In genomic region chr3:95860323-95860722, GRCm38 (mm10) we compare ENCODE assay signal across 16 mouse cellular contexts. TPM values are rescaled to one million over a fixed set of nuclear protein-coding genes. Genes with fewer than 3 reads are reported as not detected.
DNase-seq lines count a peak whose midpoint lies in the region; ATAC-seq and TF ChIP-seq lines count a peak whose summit lies in the region.
"Had no signal": no experiment of that assay in that cellular context is flagged by ENCODE, and none has a peak within 500 bp of the region (broad histone marks: within the 10 kb centered on the region; RNA-seq: fewer than 3 reads in every experiment).

No protein-coding gene starts in this region.

- ATAC-seq in lung, postnatal 0 days: no peak
- ATAC-seq: forebrain, embryonic 15.5 days; hindbrain, embryonic 16.5 days had no signal

- H3K9ac ChIP-seq in lung, postnatal 0 days (replicated peaks; ENCODE audit: low read depth): no peak overlapping the region
- H3K9ac ChIP-seq in MEL (ENCODE audit: control insufficient read depth, low read depth, low read length, poor library complexity, severe bottlenecking): no peak overlapping the region
- H3K9ac ChIP-seq: embryonic facial prominence, embryonic 12.5 days; forebrain, embryonic 15.5 days; heart, embryonic 13.5 days had no signal

- WGBS in heart, embryonic 10.5 days: 82% methylated on average over 3 of the region's 3 CpGs
- WGBS in lung, postnatal 0 days: 88% methylated on average over 3 of the region's 3 CpGs

- peak; percentile 48 for TF ChIP-seq CTCF in lung, postnatal 0 days (IDR thresholded peaks at IDR 0.05)
- TF ChIP-seq CTCF in MEL (IDR thresholded peaks at IDR 0.05 in 2 of 3, conservative IDR thresholded peaks at IDR 0.05 in 1 of 3; ENCODE audit: control insufficient read depth in 1 of 3, insufficient read depth in 1 of 3, low read depth in 2 of 3, low read length in 3 of 3, poor library complexity in 1 of 3, severe bottlenecking in 1 of 3): peak in 1 of 3 experiments; percentile 35; a peak in 1 of 6 replicates

- peaks cover 31% of the 10 kb centered on the region for H3K36me3 ChIP-seq in heart, embryonic 10.5 days
- H3K36me3 ChIP-seq in lung, postnatal 0 days (ENCODE audit: insufficient read depth, low read length): 0 out of 2 replicates have a peak, but pooled peaks cover 6% of the 10 kb centered on the region
- H3K36me3 ChIP-seq in MEL (ENCODE audit: control insufficient read depth in 1 of 2, insufficient read depth in 2 of 2, low read length in 2 of 2): peaks cover 0 to 3% of the 10 kb centered on the region in 2 experiments; a peak in 2 of 4 replicates

- DNase-seq in heart, adult 11 months: peak; percentile 87
- no peak for DNase-seq in heart, embryonic 10.5 days (ENCODE audit: low spot score)
- no peak for DNase-seq in lung, postnatal 0 days (ENCODE audit: low spot score)
- no peak for DNase-seq in lung, postnatal 25 days (ENCODE audit: low spot score)
- peak; percentile 68 for DNase-seq in MEL (ENCODE audit: low read depth, low spot score)
- DNase-seq in naive thymus-derived CD4-positive, alpha-beta T cell, adult 2 months (ENCODE audit: low read depth): peak; percentile 53
- DNase-seq in testis, postnatal 14 days (ENCODE audit: low spot score): no peak
- DNase-seq: adrenal gland, adult 2 months; cerebellum, adult 11-12 months; lung, adult 18-20 months; right cerebral cortex, postnatal 4 days had no signal

- no peak overlapping the region for H3K4me2 ChIP-seq in lung, postnatal 0 days (replicated peaks; ENCODE audit: low read depth, low read length)
- H3K4me2 ChIP-seq: embryonic facial prominence, embryonic 12.5 days; forebrain, embryonic 15.5 days; heart, embryonic 13.5 days had no signal

- no peak for TF ChIP-seq EP300 in lung, postnatal 0 days (IDR thresholded peaks at IDR 0.05)
- no peak for TF ChIP-seq EP300 in MEL (IDR thresholded peaks at IDR 0.05; ENCODE audit: low read depth in 1 of 2, low read length in 2 of 2)

- H3K79me2 ChIP-seq in MEL (ENCODE audit: control insufficient read depth, insufficient read depth, low read length, poor library complexity): peaks cover 4% of the 10 kb centered on the region

- H3K27ac ChIP-seq in heart, embryonic 10.5 days: no peak overlapping the region
- no peak overlapping the region for H3K27ac ChIP-seq in lung, postnatal 0 days (ENCODE audit: low read length)
- no peak overlapping the region for H3K27ac ChIP-seq in MEL (ENCODE audit: control insufficient read depth, low read depth, low read length)
- H3K27ac ChIP-seq: embryonic facial prominence, embryonic 12.5 days; forebrain, embryonic 15.5 days; heart, embryonic 13.5 days; midbrain, embryonic 10.5 days had no signal

- TF ChIP-seq POLR2A in MEL (IDR thresholded peaks at IDR 0.05; ENCODE audit: control insufficient read depth in 1 of 2, insufficient read depth in 1 of 2, low read depth in 1 of 2, low read length in 2 of 2, poor library complexity in 1 of 2): no peak

- no peaks in the 10 kb centered on the region for H3K27me3 ChIP-seq in heart, embryonic 10.5 days (ENCODE audit: insufficient read depth, poor library complexity, severe bottlenecking)
- H3K27me3 ChIP-seq in lung, postnatal 0 days (replicated peaks; ENCODE audit: insufficient read depth, low read length): no peaks in the 10 kb centered on the region
- H3K27me3 ChIP-seq in MEL (ENCODE audit: control insufficient read depth in 1 of 2, insufficient read depth in 2 of 2, low read length in 2 of 2): no peaks in the 10 kb centered on the region
- H3K27me3 ChIP-seq: embryonic facial prominence, embryonic 12.5 days; forebrain, embryonic 15.5 days; heart, embryonic 13.5 days had no signal

- TF ChIP-seq RAD21 in MEL (IDR thresholded peaks at IDR 0.05; ENCODE audit: low read depth, low read length): no peak

- no peaks in the 10 kb centered on the region for H3K9me3 ChIP-seq in heart, embryonic 10.5 days
- H3K9me3 ChIP-seq in lung, postnatal 0 days (ENCODE audit: low read length): no peaks in the 10 kb centered on the region
- no peaks in the 10 kb centered on the region for H3K9me3 ChIP-seq in MEL (replicated peaks; ENCODE audit: insufficient read depth, low read length)
- H3K9me3 ChIP-seq: embryonic facial prominence, embryonic 12.5 days; forebrain, embryonic 15.5 days; heart, embryonic 13.5 days; midbrain, embryonic 10.5 days had no signal

- H3K4me3 ChIP-seq in heart, embryonic 10.5 days: no peak overlapping the region
- H3K4me3 ChIP-seq in lung, postnatal 0 days (ENCODE audit: low read depth, low read length): no peak overlapping the region
- no peak overlapping the region for H3K4me3 ChIP-seq in MEL (ENCODE audit: control insufficient read depth in 1 of 2, insufficient read depth in 1 of 2, low read depth in 2 of 2, low read length in 2 of 2)
- H3K4me3 ChIP-seq: embryonic facial prominence, embryonic 12.5 days; forebrain, embryonic 15.5 days; heart, embryonic 13.5 days; midbrain, embryonic 10.5 days had no signal

- peaks cover 9% of the 10 kb centered on the region; the same call in 1 of the 2 replicates for H3K4me1 ChIP-seq in heart, embryonic 10.5 days
- no peaks in the 10 kb centered on the region for H3K4me1 ChIP-seq in lung, postnatal 0 days (ENCODE audit: insufficient read depth, low read depth, low read length)
- H3K4me1 ChIP-seq in MEL (ENCODE audit: control insufficient read depth in 1 of 2, insufficient read depth in 2 of 2, low read length in 2 of 2): no peaks in the 10 kb centered on the region
- H3K4me1 ChIP-seq: embryonic facial prominence, embryonic 12.5 days had no signal

TF ChIP-seq in MEL, 35 proteins besides CTCF, POLR2A, EP300 and RAD21:
- TF ChIP-seq NELFE (IDR thresholded peaks at IDR 0.05; ENCODE audit: low read depth, low read length) (no peak), USF2 (IDR thresholded peaks at IDR 0.05; ENCODE audit: borderline replicate concordance in 1 of 2, insufficient read depth in 1 of 2, low read depth in 1 of 2, low read length in 2 of 2) (no peak), ZKSCAN1 (IDR thresholded peaks at IDR 0.05; ENCODE audit: low read depth, low read length) (no peak), UBTF (IDR thresholded peaks at IDR 0.05; ENCODE audit: borderline replicate concordance, insufficient read depth, low read depth, low read length) (no peak), ZNF384 (IDR thresholded peaks at IDR 0.05; ENCODE audit: low read depth, low read length) (no peak), TBP (IDR thresholded peaks at IDR 0.05; ENCODE audit: low read depth, low read length) (no peak), CHD1 (IDR thresholded peaks at IDR 0.05; ENCODE audit: low read depth, low read length) (no peak), MEF2A (IDR thresholded peaks at IDR 0.05; ENCODE audit: extremely low read depth, insufficient replicate concordance, low read depth, low read length, poor library complexity, severe bottlenecking) (no peak), KAT2A (conservative IDR thresholded peaks at IDR 0.05; ENCODE audit: low read depth, low read length) (no peak), TAL1 (IDR thresholded peaks at IDR 0.05; ENCODE audit: low read length) (no peak), CHD2 (IDR thresholded peaks at IDR 0.05; ENCODE audit: low read length) (no peak), ELF1 (IDR thresholded peaks at IDR 0.05; ENCODE audit: low read depth, low read length) (no peak), JUND (IDR thresholded peaks at IDR 0.05; ENCODE audit: low read depth, low read length) (no peak), E2F4 (IDR thresholded peaks at IDR 0.05; ENCODE audit: borderline replicate concordance, low read depth, low read length) (no peak), NRF1 (IDR thresholded peaks at IDR 0.05; ENCODE audit: insufficient read depth, low read depth, low read length, poor library complexity, severe bottlenecking) (no peak), RCOR1 (IDR thresholded peaks at IDR 0.05; ENCODE audit: low read depth, low read length) (no peak), MYB (IDR thresholded peaks at IDR 0.05; ENCODE audit: low read depth, low read length) (no peak), HCFC1 (IDR thresholded peaks at IDR 0.05; ENCODE audit: low read depth, low read length) (no peak), MAFK (IDR thresholded peaks at IDR 0.05; ENCODE audit: borderline replicate concordance, low read depth, low read length) (no peak)

RNA-seq across cellular contexts. Expression of gene Prpf3, which starts 4.6 kb away (rescaled TPM):
- polyA plus RNA-seq in heart, embryonic 10.5 days (2016; fragmentation: Nextera tagmentation; extraction: Ambion mirVana): 40.4 and 55.1 TPM in 2 replicates
- polyA plus RNA-seq in lung, postnatal 0 days (2015; fragmentation: Nextera tagmentation; extraction: Ambion mirVana): 14.3 and 16.0 TPM in 2 replicates
- 109 and 126 TPM in 2 replicates for total RNA-seq in MEL (2012; rRNA removed)
- 100 to 1,000 TPM; 199 to 277 TPM for polyA plus RNA-seq in MEL (2012; ENCODE audit: insufficient read depth in 1 of 2, insufficient read length in 2 of 2, low read depth in 1 of 2, low replicate concordance in 2 of 2, missing spikeins in 1 of 2)

RNA-seq across cellular contexts. Expression of gene Mrps21, which starts 11.0 kb away (rescaled TPM):
- polyA plus RNA-seq in heart, embryonic 10.5 days (2016; fragmentation: Nextera tagmentation; extraction: Ambion mirVana): 380 and 402 TPM in 2 replicates
- polyA plus RNA-seq in lung, postnatal 0 days (2015; fragmentation: Nextera tagmentation; extraction: Ambion mirVana): 252 and 273 TPM in 2 replicates
- total RNA-seq in MEL (2012; rRNA removed): 524 and 586 TPM in 2 replicates
- 100 to 1,000 TPM in 1 of 2 experiments, not detected in 1; 469 TPM for polyA plus RNA-seq in MEL (2012; ENCODE audit: insufficient read depth in 1 of 2, insufficient read length in 2 of 2, low read depth in 1 of 2, low replicate concordance in 2 of 2, missing spikeins in 1 of 2)

RNA-seq across cellular contexts. Expression of gene Ciart, which starts 21.7 kb away (rescaled TPM):
- 6.0 and 10.7 TPM in 2 replicates for polyA plus RNA-seq in heart, embryonic 10.5 days (2016; fragmentation: Nextera tagmentation; extraction: Ambion mirVana)
- 2.0 and 3.1 TPM in 2 replicates for polyA plus RNA-seq in lung, postnatal 0 days (2015; fragmentation: Nextera tagmentation; extraction: Ambion mirVana)
- total RNA-seq in MEL (2012; rRNA removed): 4.9 and 18.5 TPM in 2 replicates
- polyA plus RNA-seq in MEL (2012; ENCODE audit: insufficient read depth in 1 of 2, insufficient read length in 2 of 2, low read depth in 1 of 2, low replicate concordance in 2 of 2, missing spikeins in 1 of 2): 10 to 100 TPM in 1 of 2 experiments, not detected in 1; 23.8 TPM

RNA-seq across cellular contexts. Expression of gene BC028528, which starts 31.5 kb away (rescaled TPM):
- 18.5 and 26.4 TPM in 2 replicates for polyA plus RNA-seq in heart, embryonic 10.5 days (2016; fragmentation: Nextera tagmentation; extraction: Ambion mirVana)
- polyA plus RNA-seq in lung, postnatal 0 days (2015; fragmentation: Nextera tagmentation; extraction: Ambion mirVana): 247 and 252 TPM in 2 replicates
- total RNA-seq in MEL (2012; rRNA removed): 7.4 and 12.2 TPM in 2 replicates
- 10 to 100 TPM in 1 of 2 experiments, not detected in 1; 13.6 TPM for polyA plus RNA-seq in MEL (2012; ENCODE audit: insufficient read depth in 1 of 2, insufficient read length in 2 of 2, low read depth in 1 of 2, low replicate concordance in 2 of 2, missing spikeins in 1 of 2)

RNA-seq across cellular contexts. Expression of gene Aph1a, which starts 33.4 kb away (rescaled TPM):
- 30.4 and 39.4 TPM in 2 replicates for polyA plus RNA-seq in heart, embryonic 10.5 days (2016; fragmentation: Nextera tagmentation; extraction: Ambion mirVana)
- 48.6 and 49.1 TPM in 2 replicates for polyA plus RNA-seq in lung, postnatal 0 days (2015; fragmentation: Nextera tagmentation; extraction: Ambion mirVana)
- total RNA-seq in MEL (2012; rRNA removed): 110 and 127 TPM in 2 replicates
- 100 to 1,000 TPM in 1 of 2 experiments, not detected in 1; 170 TPM for polyA plus RNA-seq in MEL (2012; ENCODE audit: insufficient read depth in 1 of 2, insufficient read length in 2 of 2, low read depth in 1 of 2, low replicate concordance in 2 of 2, missing spikeins in 1 of 2)

Comparison
In these comparisons a context has a peak if more than half of its experiments do, and no peak if none do; other contexts are left out.
1. DNase-seq: peak in heart, adult 11 months (single experiment), MEL (single experiment) and naive thymus-derived CD4-positive, alpha-beta T cell, adult 2 months (single experiment); none in heart, embryonic 10.5 days (single experiment), lung, postnatal 0 days (single experiment), lung, postnatal 25 days (single experiment) and testis, postnatal 14 days (single experiment).